Mouse (Mus musculus) adrenal gland, adult 18-20 months (tissue): ENCODE results near the gene Fam227a. TPM values are rescaled to one million over a fixed set of nuclear protein-coding genes. Genes with fewer than 3 reads are reported as not detected.
A peak's percentile ranks its signal among the peaks of the same experiment; 100 is the strongest.

Experiments used
- DNase-seq, 2 experiments: peaks; one replicate each; pipeline ENCODE4 v3.0.0; 2021 to 2022; ENCODE audit warnings: low spot score in 2 of 2
- long read RNA-seq, 2 experiments: library from polyadenylated mRNA; stranded (forward); transcript quantifications; one replicate each; pipeline ENCODE4 v2.0.0; 2021
- total RNA-seq, 2 experiments: library from RNA; stranded (reverse); gene quantifications; 1 replicate in 1 of 2; 2 replicates in 1 of 2; pipeline ENCODE4 v1.2.3; 2021

The Fam227a gene
- total RNA-seq: 1 to 10 TPM; 1.5 to 2.0 TPM
- long read RNA-seq, experiment 1: 0 reads
- long read RNA-seq, experiment 2, partial matches to known transcripts: 1 of 2 reads
- long read RNA-seq, experiment 2, other reads (novel, unspliced or antisense): 1 of 2 reads

- peak; percentile 94 to 97 for DNase-seq
Observed at GRCm38 (mm10) chr15:79658531-79659375, at the start of gene Fam227a, which contains the start of gene Cby1. Fam227a (minus strand) TSS chr15:79658956. Cby1 (plus strand) TSS chr15:79659199.

DNA sequence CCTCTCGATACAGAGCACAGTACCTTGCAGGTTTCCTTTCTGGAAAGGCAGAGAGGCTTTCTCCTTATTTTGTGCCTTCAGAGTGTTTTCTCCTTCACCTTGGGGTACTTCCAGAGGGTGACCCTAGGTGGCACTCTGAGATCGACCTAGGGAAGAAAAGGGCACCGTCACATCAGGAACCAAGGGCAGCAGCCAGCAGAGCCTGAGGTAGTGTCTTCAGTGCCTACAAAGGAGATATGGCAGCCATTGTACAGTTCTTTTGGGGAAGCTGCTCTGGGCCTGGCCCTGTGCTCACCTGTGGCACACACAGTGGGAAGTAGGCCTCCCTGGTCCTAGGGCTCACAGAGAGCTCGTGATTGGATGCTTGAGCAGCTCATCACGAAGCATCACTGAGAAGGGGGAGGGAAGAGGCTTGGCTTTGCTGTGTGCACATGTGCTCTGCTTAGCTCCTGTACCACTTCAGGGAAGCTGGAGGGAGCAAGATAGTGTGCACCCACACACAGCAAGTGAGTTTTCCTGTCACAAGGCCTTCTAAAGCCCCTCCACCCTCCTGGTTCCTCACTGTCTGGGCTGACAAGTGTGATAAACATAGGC, 49.6 kb upstream of the Fam227a start:
- DNase-seq: no peak

GRCm38 (mm10) chr15:79706603-79707214, 48.0 kb upstream of the Fam227a start:
- DNase-seq: no peak

GRCm38 (mm10) chr15:79697558-79698187, 38.9 kb upstream of the Fam227a start:
- no peak for DNase-seq

- DNase-seq: no peak
Observed at GRCm38 (mm10) chr15:79697011-79697410, 38.3 kb upstream of the Fam227a start.

- DNase-seq: no peak
Observed at GRCm38 (mm10) chr15:79696508-79696907, 37.8 kb upstream of the Fam227a start.

- DNase-seq: no peak
Observed at GRCm38 (mm10) chr15:79695516-79695915, 36.8 kb upstream of the Fam227a start.

GRCm38 (mm10) chr15:79694512-79694911, 35.8 kb upstream of the Fam227a start:
- no peak for DNase-seq

GRCm38 (mm10) chr15:79693740-79694139, 35.0 kb upstream of the Fam227a start:
- DNase-seq: no peak

- no peak for DNase-seq
Observed at GRCm38 (mm10) chr15:79692334-79692733, 33.6 kb upstream of the Fam227a start.

DNA sequence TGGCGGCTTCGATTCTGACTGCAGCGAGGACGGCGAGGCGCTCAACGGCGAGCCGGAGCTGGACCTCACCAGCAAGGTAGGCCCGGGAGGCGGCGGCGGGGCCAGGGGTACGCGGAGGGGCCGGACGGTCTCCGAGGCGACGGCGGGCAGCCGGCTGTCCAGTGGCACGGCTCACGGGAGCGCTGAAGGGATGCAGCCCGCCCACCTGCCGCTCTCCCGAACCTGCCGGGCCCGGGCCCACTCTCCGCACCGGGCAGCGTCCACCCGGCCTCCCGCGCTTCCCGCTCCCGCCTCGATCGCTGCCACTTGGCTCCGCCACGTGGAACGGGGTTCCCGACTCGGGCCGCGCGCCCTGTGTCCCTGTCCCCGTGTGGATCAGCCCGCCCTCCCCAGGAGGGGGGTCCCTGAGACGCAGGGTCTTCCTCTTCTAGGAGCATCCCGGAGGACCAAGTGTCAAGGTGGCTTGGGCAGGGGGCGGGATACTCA, 32.3 kb upstream of the Fam227a start:
- DNase-seq: peak; percentile 53 to 60

- peak; percentile 86 to 88 for DNase-seq
Observed at GRCm38 (mm10) chr15:79690426-79691022, 31.8 kb upstream of the Fam227a start, which contains the start of gene Gtpbp1. Gtpbp1 (plus strand) TSS chr15:79690845.

DNA sequence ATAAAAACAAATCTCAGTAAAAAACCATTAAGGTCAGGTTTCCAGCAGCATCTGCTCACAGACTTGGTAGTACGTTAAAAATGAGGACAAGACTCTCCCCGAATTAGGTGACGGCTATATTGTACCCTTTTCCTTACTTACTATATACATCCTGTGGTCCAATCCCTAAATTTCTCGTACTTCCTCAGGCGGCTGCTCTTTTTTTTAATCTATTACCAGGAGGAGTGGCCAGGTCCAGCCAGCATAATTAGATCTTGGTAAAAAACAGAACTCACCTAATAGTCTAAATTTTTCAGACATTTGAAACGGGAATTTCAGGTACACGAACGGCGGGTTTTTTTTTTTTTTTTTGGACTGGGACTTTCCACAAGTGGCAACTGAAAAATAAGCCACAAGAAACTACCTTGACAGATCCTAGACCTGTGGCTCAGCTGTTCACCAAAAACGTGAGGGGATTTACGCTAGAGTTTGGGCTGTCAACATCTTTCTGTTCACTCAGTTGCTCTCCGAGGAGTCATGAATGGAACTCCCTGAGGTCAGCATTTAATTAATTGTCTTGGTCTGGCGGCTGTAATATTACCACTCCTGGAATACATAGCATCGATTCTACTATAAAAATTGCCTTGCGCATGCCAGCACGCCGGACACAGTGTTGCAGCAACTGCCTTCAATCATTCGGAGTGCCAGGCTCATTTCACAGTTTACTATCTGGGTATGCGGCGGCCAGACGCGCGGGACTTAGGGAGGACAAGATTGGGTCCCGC, 31.1 kb upstream of the Fam227a start:
- DNase-seq: no peak

DNA sequence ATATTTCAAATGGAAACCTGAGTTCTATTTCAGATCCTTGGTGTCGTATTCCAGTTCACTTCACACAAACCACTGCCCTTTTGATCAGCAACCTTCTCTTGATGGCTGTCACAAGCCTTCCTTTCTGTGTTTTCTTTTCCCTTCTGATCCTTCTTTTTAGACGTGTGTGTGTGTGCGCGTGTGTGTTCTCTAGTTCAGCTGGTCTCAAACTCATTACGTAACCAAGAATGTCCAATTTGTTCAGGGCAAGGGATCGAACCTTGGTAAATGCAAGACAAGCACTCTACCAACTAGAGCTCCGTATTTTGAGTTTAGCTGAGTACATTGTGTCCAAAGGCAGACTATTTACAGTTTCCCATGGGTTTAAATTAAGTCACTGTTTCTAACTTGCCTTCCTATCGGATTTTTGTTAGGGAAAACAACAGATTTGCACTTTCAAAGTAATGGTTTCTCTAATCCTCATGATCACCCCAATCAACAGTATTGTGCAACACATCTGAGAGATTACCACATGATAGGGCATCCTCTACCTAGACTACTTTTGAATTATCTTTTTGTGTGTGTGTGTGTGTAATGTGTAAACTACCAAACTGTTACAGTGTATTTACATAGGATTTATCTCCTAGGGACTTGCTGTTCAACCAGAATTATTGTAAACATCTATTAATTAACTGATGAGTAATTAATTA, 29.7 kb upstream of the Fam227a start:
- no peak for DNase-seq

GRCm38 (mm10) chr15:79687646-79688267, 29.0 kb upstream of the Fam227a start, which contains the start of gene Josd1:
Josd1 (minus strand) TSS chr15:79687919.
- DNase-seq: peak; percentile 98 to 99

DNA sequence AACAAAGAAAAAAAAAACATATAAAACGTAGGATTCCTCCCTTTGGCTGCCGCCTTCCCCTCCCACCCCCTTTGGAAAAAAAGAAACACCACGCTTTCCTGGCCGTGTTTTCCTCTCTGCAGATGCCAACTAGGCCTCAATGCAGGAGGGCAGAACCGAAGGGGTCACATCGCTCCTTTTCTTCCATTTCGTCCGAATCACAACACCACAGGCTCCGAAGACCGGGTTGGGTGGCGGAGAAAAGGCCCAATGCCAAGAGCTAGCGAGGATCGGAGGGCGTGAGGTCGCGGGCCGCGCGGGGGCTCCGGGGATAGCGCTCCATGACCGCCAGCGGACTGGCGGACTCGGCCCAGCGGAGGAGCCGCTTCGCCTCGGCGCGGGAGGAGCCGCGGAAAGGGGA, 28.4 kb upstream of the Fam227a start:
- no peak for DNase-seq

DNA sequence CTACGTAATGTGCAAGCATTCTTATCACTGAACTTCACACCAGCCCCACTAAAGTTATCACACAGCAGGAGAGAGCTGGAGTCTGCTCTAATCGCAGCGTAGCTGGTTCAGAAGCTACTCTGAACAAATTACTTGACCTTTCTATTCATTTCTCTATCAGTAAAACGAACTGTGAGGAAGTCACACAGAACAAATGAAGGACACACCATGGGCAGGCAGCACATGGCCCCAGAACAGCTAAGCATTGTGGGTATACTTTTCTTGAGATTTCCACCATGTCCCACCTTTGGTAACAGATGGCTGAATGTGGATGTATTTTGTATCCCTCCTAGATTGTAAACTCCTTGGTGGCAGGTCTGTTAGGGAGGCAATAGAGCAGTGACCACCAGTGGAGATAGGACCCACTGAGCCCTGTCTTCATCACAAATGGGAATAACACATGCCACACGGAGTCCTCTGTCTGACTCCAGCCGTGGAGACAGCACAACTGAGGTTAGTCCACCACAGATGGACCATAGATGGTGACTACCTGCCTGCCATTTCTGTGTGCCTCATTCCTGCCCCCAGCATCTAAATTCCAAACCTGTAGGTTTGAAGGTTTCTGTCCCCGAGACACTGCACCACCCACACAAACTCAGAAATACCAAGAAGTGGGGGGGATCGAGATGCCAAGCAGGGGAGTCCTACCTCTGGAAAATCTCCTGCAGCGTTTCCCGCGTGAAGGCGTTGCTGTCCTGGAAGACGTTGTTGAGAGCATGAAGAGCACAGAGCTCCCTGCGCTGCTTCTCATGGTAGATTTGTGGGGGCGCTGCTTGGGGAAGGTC, 27.5 kb upstream of the Fam227a start:
- no peak for DNase-seq

- no peak for DNase-seq
Observed at GRCm38 (mm10) chr15:79685141-79685641, 26.4 kb upstream of the Fam227a start.
